Mouse (Mus musculus) MEL (cell line): ENCODE results near the gene Hs3st6. TPM values are rescaled to one million over a fixed set of nuclear protein-coding genes. Genes with fewer than 3 reads are reported as not detected.

Source experiments
- DNase-seq: peaks from one replicate; pipeline ENCODE4 v3.0.0; 2011; ENCODE audit warnings: low read depth, low spot score
- H3K27ac ChIP-seq: 2 replicates; pipeline ENCODE4 v1.5.1; 2012; ENCODE audit warnings: low read depth, mild to moderate bottlenecking, control low read depth, low read length, moderate library complexity; ENCODE audit not compliant: control insufficient read depth
- H3K27me3 ChIP-seq, 2 experiments: fragments of 150-350 bp in 1 of 2; sonication (generic) in 1 of 2; 2 replicates each; pipeline ENCODE4 v1.6.1; 2012; ENCODE audit warnings: low read length in 2 of 2, mild to moderate bottlenecking in 2 of 2, improper control_type of control experiment in 1 of 2, moderate library complexity in 1 of 2; ENCODE audit not compliant: insufficient read depth in 2 of 2, control insufficient read depth in 1 of 2
- H3K36me3 ChIP-seq, 2 experiments: 2 replicates each; pipeline ENCODE4 v1.6.1; 2012 to 2014; ENCODE audit warnings: low read length in 2 of 2, improper control_type of control experiment in 1 of 2, inconsistent platforms in 1 of 2, mild to moderate bottlenecking in 1 of 2; ENCODE audit not compliant: insufficient read depth in 2 of 2, control insufficient read depth in 1 of 2
- H3K4me1 ChIP-seq, 2 experiments: fragments of 150-350 bp in 1 of 2; sonication (generic) in 1 of 2; 2 replicates each; pipeline ENCODE4 v1.6.1; 2012; ENCODE audit warnings: low read length in 2 of 2, improper control_type of control experiment in 1 of 2, mild to moderate bottlenecking in 1 of 2; ENCODE audit not compliant: insufficient read depth in 2 of 2, control insufficient read depth in 1 of 2
- H3K4me3 ChIP-seq, 2 experiments: fragments of 150-350 bp in 1 of 2; sonication (generic) in 1 of 2; 2 replicates each; pipeline ENCODE4 v1.5.1; 2012; ENCODE audit warnings: low read depth in 2 of 2, low read length in 2 of 2, mild to moderate bottlenecking in 2 of 2, moderate library complexity in 2 of 2, control low read depth in 1 of 2, improper control_type of control experiment in 1 of 2; ENCODE audit not compliant: control insufficient read depth in 1 of 2, insufficient read depth in 1 of 2
- H3K79me2 ChIP-seq: 2 replicates; pipeline ENCODE4 v1.6.1; 2012; ENCODE audit warnings: mild to moderate bottlenecking, low read length, moderate library complexity; ENCODE audit not compliant: control insufficient read depth, poor library complexity, insufficient read depth
- H3K9ac ChIP-seq: 2 replicates; pipeline ENCODE4 v1.6.1; 2012; ENCODE audit warnings: low read depth, mild to moderate bottlenecking, control low read depth, low read length, moderate library complexity; ENCODE audit not compliant: control insufficient read depth, poor library complexity, severe bottlenecking
- H3K9me3 ChIP-seq: fragments of 150-350 bp; sonication (generic); replicated peaks from 2 replicates; pipeline ENCODE4 v1.6.1; 2012; ENCODE audit warnings: mild to moderate bottlenecking, low read length, improper control_type of control experiment, moderate library complexity; ENCODE audit not compliant: insufficient read depth
- BHLHE40 ChIP-seq: IDR thresholded peaks from 2 replicates; pipeline ENCODE4 v1.6.1; 2012; ENCODE audit warnings: low read depth, mild to moderate bottlenecking, inconsistent platforms, low read length, improper control_type of control experiment, borderline replicate concordance
- CTCF ChIP-seq, 3 experiments: IDR thresholded peaks in 2 of 3; conservative IDR thresholded peaks in 1 of 3; 2 replicates each; pipeline ENCODE4 v1.5.1; 2011 to 2012; ENCODE audit warnings: low read length in 3 of 3, low read depth in 2 of 3, mild to moderate bottlenecking in 2 of 3, improper control_type of control experiment in 1 of 3, inconsistent platforms in 1 of 3, mixed read lengths in 1 of 3, moderate library complexity in 1 of 3; ENCODE audit not compliant: control insufficient read depth in 1 of 3, insufficient read depth in 1 of 3, poor library complexity in 1 of 3, severe bottlenecking in 1 of 3
- E2F4 ChIP-seq: IDR thresholded peaks from 2 replicates; pipeline ENCODE4 v1.6.1; 2011; ENCODE audit warnings: low read depth, low read length, improper control_type of control experiment, borderline replicate concordance
- ELF1 ChIP-seq: IDR thresholded peaks from 2 replicates; pipeline ENCODE4 v1.6.1; 2014; ENCODE audit warnings: low read depth, mild to moderate bottlenecking, inconsistent platforms, low read length, improper control_type of control experiment, moderate library complexity
- EP300 ChIP-seq, 2 experiments: IDR thresholded peaks; 2 replicates each; pipeline ENCODE4 v1.6.1; 2011; ENCODE audit warnings: improper control_type of control experiment in 2 of 2, low read length in 2 of 2, low read depth in 1 of 2, mild to moderate bottlenecking in 1 of 2
- ETS1 ChIP-seq: IDR thresholded peaks from 2 replicates; pipeline ENCODE4 v1.6.1; 2012; ENCODE audit warnings: low read depth, mild to moderate bottlenecking, inconsistent platforms, low read length, improper control_type of control experiment, moderate library complexity
- GABPA ChIP-seq: IDR thresholded peaks from 2 replicates; pipeline ENCODE4 v1.6.1; 2012; ENCODE audit warnings: low read depth, mild to moderate bottlenecking, inconsistent platforms, low read length, improper control_type of control experiment, moderate library complexity
- HCFC1 ChIP-seq: IDR thresholded peaks from 2 replicates; pipeline ENCODE4 v1.6.1; 2012; ENCODE audit warnings: low read depth, mild to moderate bottlenecking, inconsistent platforms, low read length, improper control_type of control experiment, moderate library complexity
- KAT2A ChIP-seq: conservative IDR thresholded peaks from 2 replicates; pipeline ENCODE4 v1.6.1; 2012; ENCODE audit warnings: low read depth, low read length, improper control_type of control experiment, inconsistent platforms
- MAFK ChIP-seq: IDR thresholded peaks from 2 replicates; pipeline ENCODE4 v1.6.1; 2011; ENCODE audit warnings: low read depth, mild to moderate bottlenecking, low read length, improper control_type of control experiment, borderline replicate concordance
- MAX ChIP-seq: IDR thresholded peaks from 2 replicates; pipeline ENCODE4 v1.6.1; 2011; ENCODE audit warnings: low read length, improper control_type of control experiment
- MAZ ChIP-seq: IDR thresholded peaks from 2 replicates; pipeline ENCODE4 v1.6.1; 2012; ENCODE audit warnings: low read depth, mild to moderate bottlenecking, inconsistent platforms, low read length, improper control_type of control experiment
- MXI1 ChIP-seq: IDR thresholded peaks from 2 replicates; pipeline ENCODE4 v1.6.1; 2011; ENCODE audit warnings: mild to moderate bottlenecking, low read depth, low read length, improper control_type of control experiment
- MYB ChIP-seq: IDR thresholded peaks from 2 replicates; pipeline ENCODE4 v1.6.1; 2011; ENCODE audit warnings: mild to moderate bottlenecking, low read depth, low read length, improper control_type of control experiment
- MYC ChIP-seq: IDR thresholded peaks from 2 replicates; pipeline ENCODE4 v1.6.1; 2011; ENCODE audit warnings: low read depth, mild to moderate bottlenecking, low read length, improper control_type of control experiment, moderate library complexity
- NELFE ChIP-seq: IDR thresholded peaks from 2 replicates; pipeline ENCODE4 v1.6.1; 2011; ENCODE audit warnings: low read depth, low read length, improper control_type of control experiment
- NRF1 ChIP-seq: IDR thresholded peaks from 2 replicates; pipeline ENCODE4 v1.6.1; 2014; ENCODE audit warnings: low read depth, mild to moderate bottlenecking, inconsistent platforms, low read length, improper control_type of control experiment, moderate library complexity; ENCODE audit not compliant: poor library complexity, insufficient read depth, severe bottlenecking
- POLR2A ChIP-seq, 2 experiments: IDR thresholded peaks; 2 replicates each; pipeline ENCODE4 v1.6.1; 2011 to 2012; ENCODE audit warnings: low read length in 2 of 2, mild to moderate bottlenecking in 2 of 2, control low read depth in 1 of 2, improper control_type of control experiment in 1 of 2, low read depth in 1 of 2, moderate library complexity in 1 of 2; ENCODE audit not compliant: control insufficient read depth in 1 of 2, insufficient read depth in 1 of 2, poor library complexity in 1 of 2
- POLR2AphosphoS2 ChIP-seq: IDR thresholded peaks from 2 replicates; pipeline ENCODE4 v1.6.1; 2011; ENCODE audit warnings: low read length, improper control_type of control experiment
- POLR2AphosphoS5 ChIP-seq: IDR thresholded peaks from 2 replicates; pipeline ENCODE4 v1.6.1; 2012; ENCODE audit warnings: low read depth, borderline replicate concordance, mild to moderate bottlenecking, inconsistent platforms, low read length, moderate library complexity, mixed read lengths
- RAD21 ChIP-seq: IDR thresholded peaks from 2 replicates; pipeline ENCODE4 v1.6.1; 2011; ENCODE audit warnings: mild to moderate bottlenecking, low read depth, low read length, improper control_type of control experiment
- RCOR1 ChIP-seq: IDR thresholded peaks from 2 replicates; pipeline ENCODE4 v1.6.1; 2012; ENCODE audit warnings: low read depth, mild to moderate bottlenecking, inconsistent platforms, low read length, improper control_type of control experiment
- SIN3A ChIP-seq: IDR thresholded peaks from 2 replicates; pipeline ENCODE4 v1.6.1; 2012; ENCODE audit warnings: low read length, improper control_type of control experiment, inconsistent platforms
- TAL1 ChIP-seq: IDR thresholded peaks from 2 replicates; pipeline ENCODE4 v1.6.1; 2012; ENCODE audit warnings: mild to moderate bottlenecking, inconsistent platforms, low read length, moderate library complexity, mixed read lengths
- TBP ChIP-seq: IDR thresholded peaks from 2 replicates; pipeline ENCODE4 v1.8.0; 2011; ENCODE audit warnings: low read depth, low read length, improper control_type of control experiment
- TCF12 ChIP-seq: IDR thresholded peaks from 2 replicates; pipeline ENCODE4 v1.6.1; 2014; ENCODE audit warnings: low read depth, mild to moderate bottlenecking, inconsistent platforms, low read length, improper control_type of control experiment, moderate library complexity
- UBTF ChIP-seq: IDR thresholded peaks from 2 replicates; pipeline ENCODE4 v1.6.1; 2012; ENCODE audit warnings: low read depth, mild to moderate bottlenecking, inconsistent platforms, low read length, improper control_type of control experiment, moderate library complexity, borderline replicate concordance; ENCODE audit not compliant: insufficient read depth
- USF1 ChIP-seq: IDR thresholded peaks from 2 replicates; pipeline ENCODE4 v1.6.1; 2014; ENCODE audit warnings: low read depth, mild to moderate bottlenecking, inconsistent platforms, low read length, improper control_type of control experiment, moderate library complexity
- USF2 ChIP-seq, 2 experiments: IDR thresholded peaks; 2 replicates each; pipeline ENCODE4 v1.6.1; 2011 to 2012; ENCODE audit warnings: improper control_type of control experiment in 2 of 2, low read length in 2 of 2, borderline replicate concordance in 1 of 2, inconsistent platforms in 1 of 2, low read depth in 1 of 2, mild to moderate bottlenecking in 1 of 2; ENCODE audit not compliant: insufficient read depth in 1 of 2
- ZC3H11A ChIP-seq: IDR thresholded peaks from 2 replicates; pipeline ENCODE4 v1.6.1; 2012; ENCODE audit warnings: low read depth, mild to moderate bottlenecking, inconsistent platforms, low read length, improper control_type of control experiment
- ZKSCAN1 ChIP-seq: IDR thresholded peaks from 2 replicates; pipeline ENCODE4 v1.6.1; 2012; ENCODE audit warnings: low read depth, mild to moderate bottlenecking, inconsistent platforms, low read length, improper control_type of control experiment, moderate library complexity
- polyA plus RNA-seq, 2 experiments: library from polyadenylated mRNA; stranded (reverse) in 1 of 2; unstranded in 1 of 2; fragments of >175 nt in 1 of 2; fragments of >200 nt in 1 of 2; gene quantifications; 2 replicates each; pipeline versions ENCODE4 v1.2.1 to v1.2.4; 2012; ENCODE audit warnings: low replicate concordance in 2 of 2, low read depth in 1 of 2; ENCODE audit not compliant: insufficient read length in 2 of 2, insufficient read depth in 1 of 2, missing spikeins in 1 of 2
- total RNA-seq: library from RNA; depleted of rRNA; stranded (reverse); fragments of 300-350 nt; gene quantifications from 2 replicates; pipeline ENCODE4 v1.2.3, GENCODE M21; 2012

The Hs3st6 gene
- total and polyA plus RNA-seq, 3 experiments = not detected

GRCm38 (mm10) chr17:24723881-24724180, 29.0 kb upstream of the Hs3st6 start:
- H3K27ac ChIP-seq = peak overlapping the region; percentile 74
- TF ChIP-seq TAL1 (peak; percentile 12; the same call in 1 of the 2 replicates), EP300 (IDR thresholded peaks at IDR 0.05; ENCODE audit: low read depth in 1 of 2, low read length in 2 of 2) (peak in 1 of 2 experiments; percentile 28; a peak in 1 of 4 replicates), CTCF (IDR thresholded peaks at IDR 0.05 in 2 of 3, conservative IDR thresholded peaks at IDR 0.05 in 1 of 3; ENCODE audit: control insufficient read depth in 1 of 3, insufficient read depth in 1 of 3, low read depth in 2 of 3, low read length in 3 of 3, poor library complexity in 1 of 3, severe bottlenecking in 1 of 3) (no peak)
- H3K9me3 ChIP-seq = no peaks in the 10 kb centered on the region
- no peaks in the 10 kb centered on the region for H3K27me3 ChIP-seq
- peak overlapping the region; percentile 70 to 85 for H3K4me3 ChIP-seq
- H3K36me3 ChIP-seq = peaks cover 5 to 10% of the 10 kb centered on the region in 2 experiments; a peak in 2 of 4 replicates
- H3K79me2 ChIP-seq = peaks cover 43% of the 10 kb centered on the region
- peak overlapping the region; percentile 79 for H3K9ac ChIP-seq
- no peak for DNase-seq
- H3K4me1 ChIP-seq = peaks cover 0 to 8% of the 10 kb centered on the region in 2 experiments; a peak in 3 of 4 replicates

DNA sequence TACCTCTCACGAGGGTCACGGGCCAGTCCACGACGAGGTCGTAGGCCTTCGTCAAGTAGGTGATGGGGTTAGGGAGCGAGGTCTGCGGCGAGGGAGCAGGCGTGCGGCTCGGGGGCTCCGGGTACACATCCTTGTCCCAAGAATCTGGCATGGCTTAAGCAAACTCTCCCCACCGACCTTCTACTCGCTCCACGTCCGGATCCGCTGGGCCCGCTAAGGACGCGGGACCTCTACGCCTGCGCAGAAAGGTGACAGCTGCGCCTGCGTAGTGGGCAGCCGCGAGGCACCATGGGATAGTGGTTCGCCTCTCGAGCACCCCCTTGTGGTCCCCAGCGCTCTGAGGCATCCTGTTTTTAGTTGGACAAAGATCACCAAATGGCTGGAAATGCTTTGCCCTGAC, 28.6 kb upstream of the Hs3st6 start, which contains the start of gene Ndufb10:
Gene Ndufb10, minus strand, starts transcription at position 295 of the 400 bp plus-strand sequence.
- peaks cover 0 to 7% of the 10 kb centered on the region in 2 experiments; a peak in 3 of 4 replicates for H3K4me1 ChIP-seq
- H3K9ac ChIP-seq = peak within 1 kb of the TSS; percentile 79
- H3K9me3 ChIP-seq = no peaks in the 10 kb centered on the region
- H3K36me3 ChIP-seq = peaks cover 5 to 10% of the 10 kb centered on the region in 2 experiments; a peak in 2 of 4 replicates
- peak; percentile 95 for DNase-seq
- peaks cover 41% of the 10 kb centered on the region for H3K79me2 ChIP-seq
- H3K27me3 ChIP-seq = no peaks in the 10 kb centered on the region
- H3K4me3 ChIP-seq = peak within 1 kb of the TSS; percentile 70 to 85
- peak within 1 kb of the TSS; percentile 74 for H3K27ac ChIP-seq
- TF ChIP-seq SIN3A (peak; percentile 82), EP300 (IDR thresholded peaks at IDR 0.05; ENCODE audit: low read depth in 1 of 2, low read length in 2 of 2) (no peak), HCFC1 (peak; percentile 91), POLR2A (IDR thresholded peaks at IDR 0.05; ENCODE audit: control insufficient read depth in 1 of 2, insufficient read depth in 1 of 2, low read depth in 1 of 2, low read length in 2 of 2, poor library complexity in 1 of 2) (peak; percentile 73 to 96; a peak in 3 of 4 replicates), ZC3H11A (no peak), TCF12 (0 out of 2 replicates have a peak, but pooled peaks have one; percentile 60), ETS1 (no peak), MAZ (no peak), E2F4 (no peak), POLR2AphosphoS2 (peak; percentile 88), MYB (no peak), KAT2A (no peak; the same call in 1 of the 2 replicates), NRF1 (peak; percentile 98), ZKSCAN1 (no peak), BHLHE40 (no peak), ELF1 (peak; percentile 61), RCOR1 (no peak), USF1 (no peak), RAD21 (no peak), MAX (peak; percentile 20), TBP (peak; percentile 82), MAFK (no peak), GABPA (no peak), USF2 (IDR thresholded peaks at IDR 0.05; ENCODE audit: borderline replicate concordance in 1 of 2, insufficient read depth in 1 of 2, low read depth in 1 of 2, low read length in 2 of 2) (no peak), MXI1 (peak; percentile 79; the same call in 1 of the 2 replicates), POLR2AphosphoS5 (no peak), MYC (0 out of 2 replicates have a peak, but pooled peaks have one; percentile 21), NELFE (peak; percentile 94), UBTF (no peak)
